Mouse (Mus musculus) CD8-positive naive resting alpha-beta T cell, adult 2 months (primary cell): ENCODE data around the gene Raet1d.
"Not testable (repeated sequence)": the region's sequence is repeated elsewhere in the genome, so short reads cannot be mapped to it uniquely, and the experiment has no call there.

Experiments used
- DNase-seq, 2 experiments: peaks; one replicate each; pipeline ENCODE4 v3.0.0; 2022; ENCODE audit warnings: low read depth in 2 of 2, low spot score in 2 of 2

Raet1d gene

GRCm38 (mm10) chr10:22360252-22360651 is at the start of gene Raet1d:
Gene Raet1d, plus strand, starts transcription at chr10:22360552.
- not testable (repeated sequence) for DNase-seq

- no peak for DNase-seq
These were observed 37.5 kb upstream of the Raet1d start for GRCm38 (mm10) chr10:22322858-22323257.

GRCm38 (mm10) chr10:22345721-22346120 is 14.6 kb upstream of the Raet1d start:
- DNase-seq: peak; percentile 1 to 23

- DNase-seq: not testable (repeated sequence)
These were observed 6.7 kb upstream of the Raet1d start for GRCm38 (mm10) chr10:22353548-22354195.

GRCm38 (mm10) chr10:22354196-22354574 is 6.2 kb upstream of the Raet1d start:
- DNase-seq: not testable (repeated sequence)

GRCm38 (mm10) chr10:22357373-22357772 is 3.0 kb upstream of the Raet1d start:
- not testable (repeated sequence) for DNase-seq

- not testable (repeated sequence) for DNase-seq
These were observed 605 bp downstream of the Raet1d start for GRCm38 (mm10) chr10:22360957-22361356.

GRCm38 (mm10) chr10:22361415-22362352 is 1.3 kb downstream of the Raet1d start:
- DNase-seq: not testable (repeated sequence)

GRCm38 (mm10) chr10:22362466-22362865 is 2.1 kb downstream of the Raet1d start:
- not testable (repeated sequence) for DNase-seq

- DNase-seq: not testable (repeated sequence)
These were observed 4.6 kb downstream of the Raet1d start for GRCm38 (mm10) chr10:22364915-22365314.

GRCm38 (mm10) chr10:22381226-22381625 is 20.9 kb downstream of the Raet1d start:
- DNase-seq: not testable (repeated sequence)

GRCm38 (mm10) chr10:22390146-22390545 is 29.8 kb downstream of the Raet1d start:
- DNase-seq: not testable (repeated sequence)

GRCm38 (mm10) chr10:22391616-22392015 is 31.3 kb downstream of the Raet1d start:
- DNase-seq: not testable (repeated sequence)

- not testable (repeated sequence) for DNase-seq
These were observed 32.9 kb downstream of the Raet1d start for GRCm38 (mm10) chr10:22393028-22393824.

GRCm38 (mm10) chr10:22396680-22397079 is 36.3 kb downstream of the Raet1d start:
- DNase-seq: not testable (repeated sequence)

- DNase-seq: peak; percentile 19 to 44
These were observed 42.0 kb downstream of the Raet1d start for GRCm38 (mm10) chr10:22402225-22402917.

GRCm38 (mm10) chr10:22413702-22414494 is 53.5 kb downstream of the Raet1d start:
- DNase-seq: peak in 1 of 2 experiments; percentile 9
